Mouse (Mus musculus) liver, embryonic 16.5 days (tissue): Measurements from ENCODE around the gene Lyzl4. TPM values are rescaled to one million over a fixed set of nuclear protein-coding genes. Genes with fewer than 3 reads are reported as not detected.
"Not testable (repeated sequence)": the region's sequence is repeated elsewhere in the genome, so short reads cannot be mapped to it uniquely, and the experiment has no call there.

Source experiments
- ATAC-seq: fragments of 200-750 bp; cut with Nextera tagmentation; 2 replicates; pipeline ENCODE4 v1.8.0; 2017; ENCODE audit warnings: low read depth, mild to moderate bottlenecking, moderate number of reproducible peaks, moderate library complexity
- H3K27ac ChIP-seq: fragments of 300-500 bp; sonication (generic); 2 replicates; pipeline ENCODE4 v1.5.1; 2014; ENCODE audit warnings: mild to moderate bottlenecking, low read length
- H3K27me3 ChIP-seq: fragments of 300-500 bp; sonication (generic); 2 replicates; pipeline ENCODE4 v1.6.1; 2014; ENCODE audit warnings: low read depth, low read length, mixed read lengths; ENCODE audit not compliant: control insufficient read depth, insufficient read depth
- H3K36me3 ChIP-seq: fragments of 300-500 bp; sonication (generic); 2 replicates; pipeline ENCODE4 v1.6.1; 2014; ENCODE audit warnings: mild to moderate bottlenecking; ENCODE audit not compliant: control insufficient read depth, insufficient read depth
- H3K4me1 ChIP-seq: fragments of 300-500 bp; sonication (generic); 2 replicates; pipeline ENCODE4 v1.6.1; 2014; ENCODE audit warnings: low read depth, low read length, mixed read lengths; ENCODE audit not compliant: control insufficient read depth
- H3K4me2 ChIP-seq: fragments of 300-500 bp; sonication (generic); 2 replicates; pipeline ENCODE4 v1.6.1; 2014; ENCODE audit warnings: low read depth, low read length, mixed read lengths
- H3K4me3 ChIP-seq: fragments of 300-500 bp; sonication (generic); 2 replicates; pipeline ENCODE4 v1.5.1; 2014; ENCODE audit warnings: low read depth, mild to moderate bottlenecking, low read length
- H3K9ac ChIP-seq: fragments of 300-500 bp; sonication (generic); 2 replicates; pipeline ENCODE4 v1.6.1; 2014; ENCODE audit warnings: low read depth, low read length
- H3K9me3 ChIP-seq: fragments of 300-500 bp; sonication (generic); replicated peaks from 2 replicates; pipeline ENCODE4 v1.6.1; 2016; ENCODE audit warnings: low read length; ENCODE audit not compliant: control insufficient read depth
- WGBS: fragments of 180-500 bp; shearing (Covaris S2); extraction: QIAGEN DNeasy Blood & Tissue Kit; methylation state at CpG from one replicate; pipeline ENCODE4 v1.1.7; 2014; ENCODE audit not compliant: insufficient replicate concordance; 5-methylcytosine and 5-hydroxymethylcytosine counted together
- polyA plus RNA-seq: library from polyadenylated mRNA; unstranded; fragments of >200 nt; fragmentation: Nextera tagmentation; extraction: Ambion mirVana; gene quantifications from 2 replicates; pipeline ENCODE4 v1.2.1, GENCODE M21; 2015

The Lyzl4 gene
- polyA plus RNA-seq, 1 experiment from 2014 or later, result 0.18 TPM

DNA sequence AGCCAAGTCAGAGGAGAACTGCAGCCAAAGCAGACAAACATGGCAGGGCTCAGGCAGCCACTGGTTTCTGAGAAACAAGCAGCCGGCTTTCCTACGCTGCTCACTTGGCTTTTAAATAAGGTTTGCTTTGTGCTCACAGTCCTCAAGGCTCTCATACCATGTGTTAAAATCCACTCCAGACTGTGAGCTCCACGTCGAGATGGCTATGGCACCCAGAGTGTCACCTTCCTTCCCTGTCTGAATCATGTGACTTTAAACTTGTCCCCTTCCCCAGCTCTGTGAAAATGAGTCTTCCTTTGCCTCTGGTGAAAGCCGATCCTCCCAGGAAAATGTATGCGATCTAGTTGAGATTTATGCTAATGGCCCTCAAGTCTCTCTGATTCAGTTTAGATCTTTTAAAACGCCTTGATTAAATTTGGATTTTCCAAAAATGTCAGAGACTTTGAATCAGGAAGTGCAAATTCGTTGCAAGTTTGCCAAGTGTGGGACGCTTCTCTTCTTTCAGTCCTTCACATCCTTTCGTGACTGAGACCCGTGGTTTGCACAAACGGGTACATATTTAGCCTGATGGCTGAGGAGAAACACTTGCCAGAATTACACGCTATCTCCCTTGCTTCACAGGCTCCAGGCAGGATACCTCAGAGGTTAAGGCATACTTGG is 41.6 kb downstream of the Lyzl4 start:
- Histone ChIP-seq H3K9me3 (no peaks in the 10 kb centered on the region), H3K27me3 (no peaks in the 10 kb centered on the region), H3K9ac (no peak overlapping the region), H3K27ac (no peak overlapping the region), H3K36me3 (no peaks in the 10 kb centered on the region), H3K4me2 (no peak overlapping the region), H3K4me3 (no peak overlapping the region), H3K4me1 (no peaks in the 10 kb centered on the region)
- ATAC-seq, result no peak
- whole genome bisulfite sequencing, result 43% methylated on average over 13 of the region's 13 CpGs

DNA sequence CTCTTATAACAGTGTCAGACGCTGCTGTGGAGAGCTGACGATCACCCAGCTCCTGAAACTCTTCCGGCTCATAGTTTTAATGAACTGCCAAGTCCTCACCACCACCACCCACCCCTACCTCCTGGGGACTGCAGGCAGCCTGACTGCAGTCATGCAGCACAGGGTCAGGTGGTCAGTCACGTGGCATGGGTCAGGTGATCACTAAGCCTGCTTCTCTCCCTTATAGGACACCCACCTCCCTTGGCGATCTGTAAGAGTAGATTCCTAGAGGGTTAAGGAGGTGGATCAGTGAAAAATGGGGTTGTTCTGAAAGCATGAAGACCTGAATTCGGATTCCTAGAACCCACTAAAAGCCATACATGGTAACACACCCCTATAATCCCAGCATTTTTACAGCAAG is 42.3 kb downstream of the Lyzl4 start:
- Histone ChIP-seq H3K4me1 (no peaks in the 10 kb centered on the region), H3K4me3 (no peak overlapping the region), H3K4me2 (no peak overlapping the region), H3K9me3 (no peaks in the 10 kb centered on the region), H3K27me3 (no peaks in the 10 kb centered on the region), H3K27ac (no peak overlapping the region), H3K36me3 (no peaks in the 10 kb centered on the region), H3K9ac (no peak overlapping the region)
- no peak for ATAC-seq
- WGBS, result 60% methylated on average over 6 of the region's 6 CpGs

GRCm38 (mm10) chr9:121598106-121598505 is 43.8 kb downstream of the Lyzl4 start:
- no peak for ATAC-seq
- Histone ChIP-seq H3K4me1 (no peaks in the 10 kb centered on the region), H3K27ac (no peak overlapping the region), H3K4me3 (no peak overlapping the region), H3K36me3 (no peaks in the 10 kb centered on the region), H3K27me3 (no peaks in the 10 kb centered on the region), H3K4me2 (no peak overlapping the region), H3K9ac (no peak overlapping the region), H3K9me3 (no peaks in the 10 kb centered on the region)
- 47% methylated on average over 2 of the region's 2 CpGs for WGBS

GRCm38 (mm10) chr9:121594771-121595170 is 47.1 kb downstream of the Lyzl4 start:
- Histone ChIP-seq H3K4me1 (no peaks in the 10 kb centered on the region), H3K9me3 (no peaks in the 10 kb centered on the region), H3K27ac (no peak overlapping the region), H3K27me3 (no peaks in the 10 kb centered on the region), H3K4me2 (no peak overlapping the region), H3K4me3 (no peak overlapping the region), H3K36me3 (no peaks in the 10 kb centered on the region), H3K9ac (no peak overlapping the region)
- 50% methylated on average over 4 of the region's 4 CpGs for WGBS
- ATAC-seq, result no peak

DNA sequence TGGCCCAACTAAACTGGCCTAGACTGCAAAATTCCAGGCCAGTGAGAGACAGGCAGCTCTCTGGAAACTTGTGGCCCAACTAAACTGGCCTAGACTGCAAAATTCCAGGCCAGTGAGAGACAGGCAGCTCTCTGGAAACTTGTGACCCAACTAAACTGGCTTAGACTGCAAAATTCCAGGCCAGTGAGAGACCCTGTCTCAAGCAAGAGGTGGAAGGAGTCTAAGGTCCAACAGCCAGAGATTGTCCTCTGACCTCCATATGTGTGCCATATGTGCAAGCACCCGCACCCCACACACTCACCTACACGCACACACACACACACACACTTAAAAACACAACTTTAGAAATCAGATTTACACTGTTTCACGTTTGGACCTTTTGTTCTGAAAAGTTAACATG is 48.1 kb downstream of the Lyzl4 start:
- H3K4me1 ChIP-seq, ATAC-seq, H3K36me3 ChIP-seq, H3K27ac ChIP-seq, H3K9ac ChIP-seq, H3K27me3 ChIP-seq, H3K4me3 ChIP-seq, H3K4me2 ChIP-seq, H3K9me3 ChIP-seq: not testable (repeated sequence)
- 62% methylated on average over 3 of the region's 3 CpGs for WGBS

- WGBS, result 61% methylated on average over 13 of the region's 13 CpGs
- no peaks in the 10 kb centered on the region for H3K9me3 ChIP-seq
- H3K4me2 ChIP-seq, result no peak overlapping the region
- no peak overlapping the region for H3K27ac ChIP-seq
- no peak overlapping the region for H3K9ac ChIP-seq
- no peaks in the 10 kb centered on the region for H3K36me3 ChIP-seq
- no peaks in the 10 kb centered on the region for H3K4me1 ChIP-seq
- no peaks in the 10 kb centered on the region for H3K27me3 ChIP-seq
- no peak overlapping the region for H3K4me3 ChIP-seq
- ATAC-seq, result no peak
Measured at GRCm38 (mm10) chr9:121592948-121593550, 48.8 kb downstream of the Lyzl4 start.

GRCm38 (mm10) chr9:121589533-121589932 is 52.4 kb downstream of the Lyzl4 start:
- 37% methylated on average over 2 of the region's 2 CpGs for WGBS

DNA sequence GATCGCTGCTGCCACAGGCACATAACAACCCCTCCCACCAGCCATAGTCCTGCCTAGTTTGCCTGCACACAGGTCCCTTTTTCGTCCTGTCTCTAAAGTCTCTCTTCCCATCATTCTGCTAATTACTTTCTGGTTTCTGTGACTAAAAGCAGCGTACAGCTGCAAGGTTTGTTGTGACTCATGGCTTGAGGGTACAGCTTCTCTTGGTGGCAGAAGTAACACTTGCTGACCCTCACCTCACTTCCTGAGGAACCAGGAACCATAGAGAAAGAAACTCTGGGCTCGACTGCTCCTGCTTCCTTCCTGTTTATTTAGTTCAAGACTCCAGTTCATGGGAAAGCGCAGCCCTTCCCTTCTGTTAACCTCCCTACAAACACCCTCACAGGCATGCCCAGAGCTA is 67.5 kb downstream of the Lyzl4 start:
- 28% methylated on average over 5 of the region's 5 CpGs for WGBS
- ATAC-seq, result no peak

More at GRCm38 (mm10) chr9:121589533-121589932, 52.4 kb downstream of the Lyzl4 start:
- ATAC-seq, result no peak
- Histone ChIP-seq H3K4me2 (no peak overlapping the region), H3K27me3 (no peaks in the 10 kb centered on the region), H3K9me3 (no peaks in the 10 kb centered on the region), H3K27ac (no peak overlapping the region), H3K4me3 (no peak overlapping the region), H3K4me1 (no peaks in the 10 kb centered on the region), H3K36me3 (no peaks in the 10 kb centered on the region), H3K9ac (no peak overlapping the region)

DNA sequence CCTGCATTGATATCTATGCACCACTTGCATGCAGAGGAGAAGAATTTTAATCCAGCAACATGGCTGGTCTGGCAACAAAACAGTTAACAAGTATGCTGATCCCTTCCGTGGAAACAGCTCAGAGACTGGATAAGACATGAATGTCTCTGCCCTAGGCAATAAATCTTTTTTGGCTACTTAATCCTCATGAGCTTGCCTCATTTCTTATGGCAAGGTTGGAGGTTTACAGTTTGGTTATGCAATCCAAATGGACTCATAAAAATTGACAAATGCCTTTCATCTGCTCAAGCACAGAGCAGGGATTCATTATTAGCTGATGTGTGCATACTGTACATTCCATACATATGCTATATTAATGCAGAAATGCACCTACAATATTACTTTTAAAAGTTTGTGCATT is 73.4 kb downstream of the Lyzl4 start:
- 16% methylated on average over 1 of the region's 1 CpGs for WGBS
- Histone ChIP-seq H3K9me3 (no peaks in the 10 kb centered on the region), H3K27me3 (no peaks in the 10 kb centered on the region), H3K9ac (no peak overlapping the region), H3K4me2 (no peak overlapping the region), H3K27ac (no peak overlapping the region), H3K4me3 (no peak overlapping the region), H3K36me3 (no peaks in the 10 kb centered on the region), H3K4me1 (no peaks in the 10 kb centered on the region)
- no peak for ATAC-seq

More for the DNA sequence above, 67.5 kb downstream of the Lyzl4 start:
- Histone ChIP-seq H3K4me2 (no peak overlapping the region), H3K36me3 (no peaks in the 10 kb centered on the region), H3K27ac (no peak overlapping the region), H3K9ac (no peak overlapping the region), H3K9me3 (no peaks in the 10 kb centered on the region), H3K27me3 (no peaks in the 10 kb centered on the region), H3K4me3 (no peak overlapping the region), H3K4me1 (no peaks in the 10 kb centered on the region)
